Mouse (Mus musculus): ENCODE measurements around the gene Stat5b.

Gene Stat5b

DNA sequence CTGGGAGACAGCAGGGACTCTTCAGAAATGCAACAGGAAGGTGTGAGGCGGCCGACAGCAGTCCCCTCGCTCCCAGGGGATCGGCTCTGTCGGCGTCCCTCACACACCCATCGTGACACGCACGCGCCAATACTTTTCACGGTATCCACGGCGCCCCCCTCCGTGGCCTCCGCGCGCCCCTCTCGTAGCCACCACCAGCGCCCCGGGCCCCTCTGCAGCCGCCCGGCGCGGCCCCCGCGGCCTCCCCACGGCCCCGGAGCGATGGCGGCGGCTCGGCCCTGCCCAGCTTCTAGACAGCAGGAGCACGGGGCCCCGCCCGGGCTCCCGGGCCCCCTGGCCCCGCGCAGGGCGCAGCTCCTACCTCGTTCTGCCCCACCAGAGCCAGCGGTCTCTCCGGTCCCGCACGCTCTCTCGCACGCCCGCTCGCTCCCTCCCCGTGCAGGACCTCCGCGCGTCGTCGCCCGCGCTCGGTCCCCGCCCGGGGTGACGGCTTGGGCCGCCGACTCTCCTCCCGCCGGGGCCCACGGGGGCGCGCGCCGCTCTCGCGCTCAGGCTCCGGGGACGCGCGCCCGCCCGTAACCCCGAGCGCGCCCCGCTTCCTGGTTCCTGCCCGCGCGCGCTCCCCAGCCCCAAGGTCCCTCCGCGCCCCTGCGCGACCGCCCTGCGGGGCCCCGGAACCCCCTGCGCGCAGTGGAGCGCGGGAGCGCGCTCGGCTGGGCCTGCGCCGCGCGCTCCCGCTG is at the start of gene Stat5b:
Gene Stat5b (minus strand): TSS at position 687 of the 740 bp plus-strand sequence.
- no peak for DNase-seq (ENCODE audit: extremely low spot score, low read depth, low spot score)

- DNase-seq (ENCODE audit: extremely low spot score, low read depth, low spot score), result no peak
These were observed 48.1 kb upstream of the Stat5b start for GRCm38 (mm10) chr11:100898441-100899199.

DNA sequence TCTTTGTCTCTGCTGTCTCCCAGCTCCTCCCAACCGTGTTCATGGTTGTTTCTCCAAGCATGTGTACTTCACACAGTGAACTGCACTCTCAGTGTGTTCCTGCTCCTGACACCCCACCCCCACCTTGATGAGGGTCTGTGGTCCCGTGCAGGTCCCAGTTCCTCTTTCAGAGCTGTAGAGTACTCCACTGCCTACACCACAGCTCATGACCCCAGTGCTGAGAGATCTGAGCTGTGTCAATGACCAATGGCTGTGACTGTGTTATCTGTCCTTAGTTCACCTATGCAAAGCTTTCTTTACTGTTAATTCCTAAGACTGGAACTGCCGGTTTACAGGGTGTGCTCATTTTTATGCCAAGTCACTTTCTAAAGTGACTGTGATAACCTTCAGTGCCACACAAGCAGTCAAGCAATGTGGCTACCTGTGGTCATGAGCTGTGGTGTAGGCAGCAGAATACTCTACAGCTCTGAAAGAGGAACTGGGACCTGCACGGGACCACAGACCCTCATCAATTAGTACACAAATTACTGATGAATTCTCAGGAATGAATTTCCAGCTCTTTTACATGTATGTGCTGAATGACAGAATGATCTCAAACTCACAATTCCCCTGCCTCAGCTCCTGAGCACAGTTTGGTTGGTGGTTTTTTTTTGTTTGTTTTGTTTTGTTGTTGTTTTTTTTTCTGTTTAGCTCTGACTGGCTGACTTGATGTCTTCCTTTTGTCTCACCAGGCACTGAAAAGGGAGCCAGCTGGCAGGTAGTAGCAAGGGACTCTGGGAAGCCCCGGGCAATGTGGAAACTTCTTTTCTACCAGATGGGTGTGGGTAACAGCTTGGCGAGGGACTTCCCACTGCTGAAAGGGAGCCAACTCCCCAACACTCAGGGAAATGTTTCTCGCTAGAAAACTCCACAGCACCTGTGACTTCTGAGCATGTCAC is 47.0 kb upstream of the Stat5b start:
- DNase-seq (ENCODE audit: extremely low spot score, low read depth, low spot score), result no peak

GRCm38 (mm10) chr11:100896078-100896477 is 45.6 kb upstream of the Stat5b start:
- no peak for DNase-seq (ENCODE audit: extremely low spot score, low read depth, low spot score)

- no peak for DNase-seq (ENCODE audit: extremely low spot score, low read depth, low spot score)
These were observed 43.8 kb upstream of the Stat5b start for GRCm38 (mm10) chr11:100894146-100894918.

DNA sequence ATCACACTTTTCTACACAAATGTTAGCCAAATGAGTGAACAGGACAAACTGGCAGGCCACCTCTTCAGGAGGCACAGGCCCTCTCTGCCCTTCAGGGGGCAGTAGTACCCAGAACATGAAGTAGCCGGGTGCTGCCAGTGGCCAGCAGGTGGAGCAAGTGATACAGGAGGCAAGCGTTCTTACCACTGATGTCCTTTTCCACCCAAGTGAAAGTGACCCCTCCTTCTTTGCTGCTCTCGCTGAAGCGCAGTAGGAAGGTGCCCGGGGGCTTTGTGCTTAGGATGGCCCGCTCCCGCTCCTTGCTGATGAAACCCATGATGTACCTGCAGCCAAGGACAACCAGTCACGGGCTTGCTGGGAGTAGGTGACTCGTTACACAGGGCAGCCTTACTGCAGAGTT is 43.0 kb upstream of the Stat5b start:
- DNase-seq (ENCODE audit: extremely low spot score, low read depth, low spot score), result peak; percentile 74

- DNase-seq (ENCODE audit: extremely low spot score, low read depth, low spot score), result no peak
These were observed 41.9 kb upstream of the Stat5b start for GRCm38 (mm10) chr11:100892435-100892834.

- DNase-seq (ENCODE audit: extremely low spot score, low read depth, low spot score), result no peak
These were observed 41.0 kb upstream of the Stat5b start for GRCm38 (mm10) chr11:100891256-100892123.

DNA sequence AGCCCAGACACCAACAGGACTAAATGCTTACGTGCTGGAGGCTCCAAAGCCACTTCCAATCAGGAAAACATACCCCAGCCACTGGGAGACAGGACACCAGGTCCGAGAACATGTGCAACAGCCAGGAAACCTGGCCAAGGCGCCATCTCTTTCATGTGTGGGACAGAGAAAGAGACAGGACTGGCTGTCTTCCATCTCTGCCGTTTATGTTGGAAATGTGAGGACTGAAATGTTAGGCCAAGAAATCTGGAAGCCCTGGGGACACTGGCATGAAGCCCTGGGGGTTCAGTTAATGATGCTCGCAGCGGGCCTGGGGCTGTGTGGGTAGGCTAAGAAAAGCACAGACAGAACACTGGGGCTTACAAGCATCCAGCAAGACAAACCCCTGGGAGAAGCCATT is 40.0 kb upstream of the Stat5b start:
- no peak for DNase-seq (ENCODE audit: extremely low spot score, low read depth, low spot score)

GRCm38 (mm10) chr11:100888348-100888820 is 37.9 kb upstream of the Stat5b start:
- DNase-seq (ENCODE audit: extremely low spot score, low read depth, low spot score), result no peak

GRCm38 (mm10) chr11:100887764-100888163 is 37.2 kb upstream of the Stat5b start:
- no peak for DNase-seq (ENCODE audit: extremely low spot score, low read depth, low spot score)

DNA sequence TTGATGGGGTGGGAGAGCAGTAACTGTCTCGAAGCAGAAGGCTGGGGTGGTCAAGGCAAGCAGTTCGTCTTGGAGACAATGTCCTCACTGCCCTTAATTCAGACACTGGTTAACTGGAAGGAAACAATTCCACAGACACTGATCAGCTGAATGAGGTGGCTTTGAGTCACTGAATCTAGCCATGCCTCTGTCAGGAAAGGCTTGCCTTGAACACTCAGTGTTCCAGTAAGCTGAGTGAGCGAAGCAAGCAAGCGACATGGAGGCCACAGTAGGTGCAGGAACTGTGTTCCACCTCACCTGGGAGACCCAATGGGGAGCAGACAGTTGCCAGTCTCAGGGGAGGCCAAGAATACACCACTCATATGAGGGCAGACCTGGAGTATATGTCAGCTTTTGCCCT is 36.7 kb upstream of the Stat5b start:
- no peak for DNase-seq (ENCODE audit: extremely low spot score, low read depth, low spot score)

DNA sequence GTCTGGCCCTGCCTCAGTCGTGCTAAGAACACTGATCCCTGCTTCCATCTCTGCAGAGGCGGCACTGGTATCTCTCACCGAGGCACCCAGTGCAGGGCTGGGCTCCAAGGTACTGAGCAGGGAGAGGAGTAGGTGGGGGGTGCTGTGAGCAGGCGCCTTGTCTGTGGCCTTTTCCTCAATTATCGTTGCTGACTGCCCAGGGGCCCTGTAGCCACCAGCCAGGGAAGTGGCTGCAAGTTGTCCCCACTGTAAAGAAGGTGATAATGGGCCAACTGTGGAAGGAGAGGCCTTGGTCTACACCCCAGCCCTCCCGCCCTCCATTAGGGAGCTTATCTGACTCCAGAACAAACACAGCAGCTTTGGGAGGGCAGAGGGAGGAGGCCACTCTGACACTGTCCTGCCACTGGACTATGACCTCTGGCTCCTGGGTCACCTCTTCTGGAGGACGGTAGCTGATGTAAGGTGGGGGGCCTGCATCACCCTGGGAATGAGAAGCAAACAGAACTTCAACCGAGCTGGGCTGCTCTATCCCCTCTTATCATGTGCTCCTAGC is 35.7 kb upstream of the Stat5b start:
- DNase-seq (ENCODE audit: extremely low spot score, low read depth, low spot score), result no peak

DNA sequence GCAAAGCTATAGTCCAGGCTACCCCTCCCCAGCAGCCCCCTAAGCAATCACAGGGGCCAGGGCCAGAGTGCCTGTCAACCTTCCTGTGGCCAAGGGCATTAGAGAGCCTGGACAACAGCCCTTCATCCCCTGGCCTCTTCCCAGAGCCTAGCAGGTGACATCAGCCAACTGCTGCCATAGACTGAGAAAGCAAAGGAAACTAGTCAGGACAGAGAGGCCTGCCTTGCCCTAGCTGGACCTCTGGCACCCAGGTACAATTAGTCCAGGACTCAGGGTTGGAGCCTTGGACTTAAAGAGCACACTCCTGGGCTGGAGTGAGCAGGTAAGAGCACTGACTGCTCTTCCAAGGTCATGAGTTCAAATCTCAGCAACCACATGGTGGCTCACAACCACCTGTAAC is 34.9 kb upstream of the Stat5b start:
- no peak for DNase-seq (ENCODE audit: extremely low spot score, low read depth, low spot score)

GRCm38 (mm10) chr11:100883640-100884039 is 33.1 kb upstream of the Stat5b start:
- no peak for DNase-seq (ENCODE audit: extremely low spot score, low read depth, low spot score)

DNA sequence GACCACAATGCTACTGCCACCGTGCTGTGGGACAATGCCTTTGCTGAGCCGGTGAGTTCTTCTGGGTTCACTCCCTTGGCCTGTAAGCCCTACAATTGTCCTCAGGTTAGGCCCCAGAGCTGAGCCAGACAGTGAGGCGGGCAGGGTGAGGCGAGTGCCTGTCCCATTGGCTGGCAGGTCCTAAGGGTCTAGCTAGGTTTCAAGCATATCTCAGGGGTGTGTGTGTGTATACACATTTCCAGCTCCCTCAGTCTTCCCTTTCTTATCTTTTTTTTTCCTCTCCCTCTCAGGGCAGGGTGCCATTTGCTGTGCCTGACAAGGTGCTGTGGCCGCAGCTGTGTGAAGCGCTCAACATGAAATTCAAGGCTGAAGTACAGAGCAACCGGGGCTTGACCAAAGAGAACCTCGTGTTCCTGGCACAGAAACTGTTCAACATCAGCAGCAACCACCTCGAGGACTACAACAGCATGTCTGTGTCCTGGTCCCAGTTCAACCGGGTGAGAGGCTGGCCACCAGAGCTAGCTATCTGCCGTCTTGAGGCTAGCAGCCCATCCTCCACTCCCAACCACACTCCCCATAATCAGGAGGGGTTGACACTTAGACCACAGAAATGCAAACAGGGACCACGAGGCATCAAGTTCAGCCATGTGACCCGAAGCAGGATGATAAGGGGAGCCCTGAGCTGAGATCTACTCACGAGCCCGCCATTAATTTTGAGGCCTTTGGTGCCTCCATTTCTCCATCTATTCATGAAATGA is 29.0 kb upstream of the Stat5b start:
- DNase-seq (ENCODE audit: extremely low spot score, low read depth, low spot score), result no peak

DNA sequence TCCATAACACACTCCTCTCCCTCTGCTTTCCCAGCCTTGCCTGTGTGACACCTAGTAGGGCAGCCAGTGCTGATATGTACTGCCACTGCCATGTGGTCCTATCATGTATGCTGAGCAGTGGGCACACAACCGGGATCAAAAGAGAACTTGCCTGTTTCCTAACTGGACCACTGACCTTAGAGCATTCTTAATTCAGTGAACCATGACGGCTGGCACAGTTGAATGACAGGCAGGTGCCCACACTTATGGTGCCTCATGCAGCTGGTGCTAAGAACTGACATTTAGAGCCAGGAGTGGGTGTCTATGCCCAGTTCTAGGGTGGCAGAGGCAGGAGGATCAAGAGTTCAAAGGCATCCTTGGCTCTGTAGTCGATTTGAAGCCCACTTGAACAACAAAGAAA is 25.2 kb upstream of the Stat5b start:
- no peak for DNase-seq (ENCODE audit: extremely low spot score, low read depth, low spot score)

DNA sequence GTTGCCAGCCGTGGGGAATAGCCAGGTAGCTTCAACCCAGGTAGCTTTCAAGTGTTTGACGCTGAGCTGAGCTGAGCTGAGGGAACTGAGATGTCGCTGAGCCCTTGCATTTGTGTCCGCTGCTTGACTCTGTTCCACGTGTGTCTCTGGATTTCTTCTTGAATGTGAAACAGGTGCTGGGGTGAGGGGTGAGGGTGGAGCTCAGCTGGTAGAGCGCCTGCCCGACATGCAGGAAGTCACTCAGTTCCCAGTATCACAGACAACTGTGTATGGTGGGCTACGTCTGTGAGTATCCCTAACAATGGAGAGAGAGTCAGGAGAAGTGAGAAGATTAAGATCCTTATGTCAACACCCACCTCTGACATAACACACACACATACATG is 20.4 kb upstream of the Stat5b start:
- no peak for DNase-seq (ENCODE audit: extremely low spot score, low read depth, low spot score)
